Mouse (Mus musculus): ENCODE measurements at regions not wholly inside any gene's neighbourhood (a gene's known extent, or its start where the extent isn't known, plus 50 kb on each side); places are given as distances from the start of the nearest gene placed in this dataset.
A peak's percentile ranks its signal among the peaks of the same experiment; 100 is the strongest.

GRCm38 (mm10) chr8:12064664-12065063, 214.0 kb upstream of the A230072I06Rik start:
- peak; percentile 80 for DNase-seq (ENCODE audit: extremely low read depth, low read depth, low spot score)

GRCm38 (mm10) chr8:12066454-12066853, 212.2 kb upstream of the A230072I06Rik start:
- peak; percentile 83 for DNase-seq (ENCODE audit: extremely low read depth, low read depth, low spot score)

GRCm38 (mm10) chr8:12073311-12073999, 205.2 kb upstream of the A230072I06Rik start:
- DNase-seq (ENCODE audit: extremely low read depth, low read depth, low spot score): peak; percentile 82

- no peak for DNase-seq (ENCODE audit: extremely low read depth, low read depth, low spot score)
Measured at GRCm38 (mm10) chr8:12075943-12076342, 202.7 kb upstream of the A230072I06Rik start.

- no peak for DNase-seq (ENCODE audit: extremely low read depth, low read depth, low spot score)
Measured at GRCm38 (mm10) chr8:12076811-12077375, 201.7 kb upstream of the A230072I06Rik start.

- no peak for DNase-seq (ENCODE audit: extremely low read depth, low read depth, low spot score)
Measured at GRCm38 (mm10) chr8:12077896-12078295, 200.7 kb upstream of the A230072I06Rik start.

GRCm38 (mm10) chr8:12078679-12079566, 199.7 kb upstream of the A230072I06Rik start:
- DNase-seq (ENCODE audit: extremely low read depth, low read depth, low spot score): no peak

- DNase-seq (ENCODE audit: extremely low read depth, low read depth, low spot score): no peak
Measured at GRCm38 (mm10) chr8:12081536-12081935, 197.1 kb upstream of the A230072I06Rik start.

- DNase-seq (ENCODE audit: extremely low read depth, low read depth, low spot score): no peak
Measured at GRCm38 (mm10) chr8:12087192-12087800, 191.3 kb upstream of the A230072I06Rik start.

GRCm38 (mm10) chr8:12100145-12100544, 178.5 kb upstream of the A230072I06Rik start:
- peak; percentile 19 for DNase-seq (ENCODE audit: extremely low read depth, low read depth, low spot score)

- no peak for DNase-seq (ENCODE audit: extremely low read depth, low read depth, low spot score)
Measured at GRCm38 (mm10) chr8:12103296-12103695, 175.3 kb upstream of the A230072I06Rik start.

GRCm38 (mm10) chr8:12105106-12105901, 173.3 kb upstream of the A230072I06Rik start:
- DNase-seq (ENCODE audit: extremely low read depth, low read depth, low spot score): no peak

- DNase-seq (ENCODE audit: extremely low read depth, low read depth, low spot score): no peak
Measured at GRCm38 (mm10) chr8:12108578-12108977, 170.0 kb upstream of the A230072I06Rik start.

GRCm38 (mm10) chr8:12111626-12112025, 167.0 kb upstream of the A230072I06Rik start:
- DNase-seq (ENCODE audit: extremely low read depth, low read depth, low spot score): no peak

GRCm38 (mm10) chr8:12113023-12113422, 165.6 kb upstream of the A230072I06Rik start:
- DNase-seq (ENCODE audit: extremely low read depth, low read depth, low spot score): no peak

GRCm38 (mm10) chr8:12126374-12127001, 152.1 kb upstream of the A230072I06Rik start:
- no peak for DNase-seq (ENCODE audit: extremely low read depth, low read depth, low spot score)

- DNase-seq (ENCODE audit: extremely low read depth, low read depth, low spot score): no peak
Measured at GRCm38 (mm10) chr8:12127106-12127800, 151.4 kb upstream of the A230072I06Rik start.

GRCm38 (mm10) chr8:12127801-12128490, 150.7 kb upstream of the A230072I06Rik start:
- DNase-seq (ENCODE audit: extremely low read depth, low read depth, low spot score): no peak

GRCm38 (mm10) chr8:12130591-12130990, 148.0 kb upstream of the A230072I06Rik start:
- no peak for DNase-seq (ENCODE audit: extremely low read depth, low read depth, low spot score)
